Mouse (Mus musculus) kidney, embryonic 14.5 days (tissue): ENCODE results near the gene Ocel1. TPM values are rescaled to one million over a fixed set of nuclear protein-coding genes. Genes with fewer than 3 reads are reported as not detected.
A peak's percentile ranks its signal among the peaks of the same experiment; 100 is the strongest.

Experiments used
- ATAC-seq: fragments of 200-750 bp; cut with Nextera tagmentation; 2 replicates; pipeline ENCODE4 v1.8.0; 2017; ENCODE audit warnings: moderate number of reproducible peaks, mild to moderate bottlenecking, moderate TSS enrichment, moderate library complexity; ENCODE audit not compliant: low FRiP score, low TSS enrichment
- H3K27ac ChIP-seq: fragments of 300-500 bp; sonication (generic); 2 replicates; pipeline ENCODE4 v1.5.1; 2014; ENCODE audit warnings: low read depth, mild to moderate bottlenecking, low read length, moderate library complexity, mixed read lengths
- H3K27me3 ChIP-seq: fragments of 300-500 bp; sonication (generic); 2 replicates; pipeline ENCODE4 v1.6.1; 2014; ENCODE audit warnings: mild to moderate bottlenecking, low read length; ENCODE audit not compliant: control insufficient read depth, insufficient read depth
- H3K36me3 ChIP-seq: fragments of 300-500 bp; sonication (generic); 2 replicates; pipeline ENCODE4 v1.6.1; 2014; ENCODE audit warnings: low read length, mixed read lengths; ENCODE audit not compliant: control insufficient read depth, insufficient read depth
- H3K4me1 ChIP-seq: fragments of 300-500 bp; sonication (generic); 2 replicates; pipeline ENCODE4 v1.6.1; 2014; ENCODE audit warnings: low read length, mixed read lengths; ENCODE audit not compliant: control insufficient read depth, insufficient read depth
- H3K4me2 ChIP-seq: fragments of 300-500 bp; sonication (generic); replicated peaks from 2 replicates; pipeline ENCODE4 v1.6.1; 2014; ENCODE audit warnings: low read depth, mild to moderate bottlenecking, low read length
- H3K4me3 ChIP-seq: fragments of 300-500 bp; sonication (generic); 2 replicates; pipeline ENCODE4 v1.5.1; 2014; ENCODE audit warnings: mild to moderate bottlenecking, low read length
- H3K9ac ChIP-seq: fragments of 300-500 bp; sonication (generic); 2 replicates; pipeline ENCODE4 v1.6.1; 2014; ENCODE audit warnings: low read depth, mild to moderate bottlenecking, low read length, moderate library complexity
- H3K9me3 ChIP-seq: fragments of 300-500 bp; sonication (generic); 2 replicates; pipeline ENCODE4 v1.6.1; 2016; ENCODE audit warnings: low read length; ENCODE audit not compliant: control insufficient read depth
- WGBS: fragments of 180-500 bp; shearing (Covaris S2); extraction: QIAGEN DNeasy Blood & Tissue Kit; methylation state at CpG from one replicate; pipeline ENCODE4 v1.1.7; 2014; 5-methylcytosine and 5-hydroxymethylcytosine counted together
- polyA plus RNA-seq: library from polyadenylated mRNA; unstranded; fragments of >200 nt; fragmentation: Nextera tagmentation; extraction: Ambion mirVana; gene quantifications from 2 replicates; pipeline ENCODE4 v1.2.1, GENCODE M21; 2014

Gene Ocel1
- polyA plus RNA-seq, 1 experiment from 2014 or later, result 4.6 TPM

- peak within 1 kb of the TSS; percentile 78; the same call in 1 of the 2 replicates for H3K9ac ChIP-seq
- 75% methylated on average over 9 of the region's 9 CpGs for WGBS
- H3K4me3 ChIP-seq, result peak within 1 kb of the TSS; percentile 77
- peaks cover 6% of the 10 kb centered on the region; the same call in 1 of the 2 replicates for H3K4me1 ChIP-seq
- no peaks in the 10 kb centered on the region for H3K27me3 ChIP-seq
- no peak for ATAC-seq
- H3K4me2 ChIP-seq, result peak within 1 kb of the TSS; percentile 43
- H3K36me3 ChIP-seq, result peaks cover 21% of the 10 kb centered on the region
- H3K27ac ChIP-seq, result peak within 1 kb of the TSS; percentile 55
- H3K9me3 ChIP-seq, result no peaks in the 10 kb centered on the region
Measured at GRCm38 (mm10) chr8:71395629-71396028, 24.5 kb downstream of the Ocel1 start, which contains the start of gene Ushbp1. Gene Ushbp1 (minus strand): TSS chr8:71395802.

GRCm38 (mm10) chr8:71396639-71397305, 25.7 kb downstream of the Ocel1 start, which contains the start of gene Babam1:
Gene Babam1 (plus strand): TSS chr8:71396861.
- H3K4me1 ChIP-seq, result peaks cover 6% of the 10 kb centered on the region; the same call in 1 of the 2 replicates
- H3K9me3 ChIP-seq, result no peaks in the 10 kb centered on the region
- H3K4me3 ChIP-seq, result peak within 1 kb of the TSS; percentile 77
- peaks cover 25% of the 10 kb centered on the region for H3K36me3 ChIP-seq
- 1% methylated on average over 34 of the region's 34 CpGs for WGBS
- H3K27me3 ChIP-seq, result no peaks in the 10 kb centered on the region
- peak within 1 kb of the TSS; percentile 89 for H3K4me2 ChIP-seq
- ATAC-seq, result peak; percentile 97
- H3K27ac ChIP-seq, result peak within 1 kb of the TSS; percentile 44
- H3K9ac ChIP-seq, result peak within 1 kb of the TSS; percentile 78

GRCm38 (mm10) chr8:71397701-71398100, 26.6 kb downstream of the Ocel1 start:
- 85% methylated on average over 12 of the region's 12 CpGs for WGBS
- H3K9me3 ChIP-seq, result no peaks in the 10 kb centered on the region

GRCm38 (mm10) chr8:71400826-71401225, 29.7 kb downstream of the Ocel1 start:
- Histone ChIP-seq H3K4me3 (no peak overlapping the region), H3K36me3 (peaks cover 31% of the 10 kb centered on the region), H3K27me3 (no peaks in the 10 kb centered on the region), H3K9ac (no peak overlapping the region), H3K27ac (no peak overlapping the region), H3K4me2 (no peak overlapping the region), H3K9me3 (no peaks in the 10 kb centered on the region), H3K4me1 (peaks cover 13% of the 10 kb centered on the region; the same call in 1 of the 2 replicates)
- WGBS, result 90% methylated on average over 2 of the region's 2 CpGs
- ATAC-seq, result no peak

More at GRCm38 (mm10) chr8:71397701-71398100, 26.6 kb downstream of the Ocel1 start:
- H3K27ac ChIP-seq, result no peak overlapping the region
- peak overlapping the region; percentile 89 for H3K4me2 ChIP-seq
- no peaks in the 10 kb centered on the region for H3K27me3 ChIP-seq
- H3K4me3 ChIP-seq, result peak overlapping the region; percentile 77
- H3K36me3 ChIP-seq, result peaks cover 28% of the 10 kb centered on the region
- H3K4me1 ChIP-seq, result peaks cover 6% of the 10 kb centered on the region; the same call in 1 of the 2 replicates
- no peak for ATAC-seq
- no peak overlapping the region for H3K9ac ChIP-seq

- no peak overlapping the region for H3K9ac ChIP-seq
- no peak for ATAC-seq
- H3K27me3 ChIP-seq, result no peaks in the 10 kb centered on the region
- no peak overlapping the region for H3K4me3 ChIP-seq
- peaks cover 13% of the 10 kb centered on the region; the same call in 1 of the 2 replicates for H3K4me1 ChIP-seq
- H3K4me2 ChIP-seq, result no peak overlapping the region
- no peak overlapping the region for H3K27ac ChIP-seq
- H3K9me3 ChIP-seq, result no peaks in the 10 kb centered on the region
- peaks cover 31% of the 10 kb centered on the region for H3K36me3 ChIP-seq
Measured at GRCm38 (mm10) chr8:71401454-71401853, 30.4 kb downstream of the Ocel1 start.

- H3K9ac ChIP-seq, result no peak overlapping the region
- no peak for ATAC-seq
- 84% methylated on average over 9 of the region's 9 CpGs for WGBS
- no peak overlapping the region for H3K27ac ChIP-seq
- H3K4me2 ChIP-seq, result no peak overlapping the region
- no peak overlapping the region for H3K4me3 ChIP-seq
- peaks cover 18% of the 10 kb centered on the region for H3K4me1 ChIP-seq
- H3K27me3 ChIP-seq, result no peaks in the 10 kb centered on the region
- peaks cover 36% of the 10 kb centered on the region for H3K36me3 ChIP-seq
- no peaks in the 10 kb centered on the region for H3K9me3 ChIP-seq
Measured at GRCm38 (mm10) chr8:71402446-71402964, 31.4 kb downstream of the Ocel1 start.

GRCm38 (mm10) chr8:71403107-71403885, 32.2 kb downstream of the Ocel1 start:
- no peak overlapping the region for H3K4me3 ChIP-seq
- H3K9ac ChIP-seq, result no peak overlapping the region
- peaks cover 15% of the 10 kb centered on the region for H3K4me1 ChIP-seq
- ATAC-seq, result no peak
- no peak overlapping the region for H3K27ac ChIP-seq
- 76% methylated on average over 6 of the region's 6 CpGs for WGBS
- no peaks in the 10 kb centered on the region for H3K9me3 ChIP-seq
- H3K4me2 ChIP-seq, result no peak overlapping the region
- H3K36me3 ChIP-seq, result peaks cover 42% of the 10 kb centered on the region
- no peaks in the 10 kb centered on the region for H3K27me3 ChIP-seq

- 89% methylated on average over 8 of the region's 8 CpGs for WGBS
- Histone ChIP-seq H3K9ac (no peak overlapping the region), H3K9me3 (no peaks in the 10 kb centered on the region), H3K4me3 (no peak overlapping the region), H3K27ac (no peak overlapping the region), H3K27me3 (no peaks in the 10 kb centered on the region), H3K4me2 (no peak overlapping the region), H3K36me3 (peaks cover 43% of the 10 kb centered on the region), H3K4me1 (peaks cover 15% of the 10 kb centered on the region)
- no peak for ATAC-seq
Measured at GRCm38 (mm10) chr8:71404011-71404410, 32.9 kb downstream of the Ocel1 start.
